Mouse (Mus musculus): Measurements from ENCODE around the gene Ccdc38.
A peak's percentile ranks its signal among the peaks of the same experiment; 100 is the strongest.
"Not testable (repeated sequence)": the region's sequence is repeated elsewhere in the genome, so short reads cannot be mapped to it uniquely, and the experiment has no call there.

Ccdc38 gene

DNA sequence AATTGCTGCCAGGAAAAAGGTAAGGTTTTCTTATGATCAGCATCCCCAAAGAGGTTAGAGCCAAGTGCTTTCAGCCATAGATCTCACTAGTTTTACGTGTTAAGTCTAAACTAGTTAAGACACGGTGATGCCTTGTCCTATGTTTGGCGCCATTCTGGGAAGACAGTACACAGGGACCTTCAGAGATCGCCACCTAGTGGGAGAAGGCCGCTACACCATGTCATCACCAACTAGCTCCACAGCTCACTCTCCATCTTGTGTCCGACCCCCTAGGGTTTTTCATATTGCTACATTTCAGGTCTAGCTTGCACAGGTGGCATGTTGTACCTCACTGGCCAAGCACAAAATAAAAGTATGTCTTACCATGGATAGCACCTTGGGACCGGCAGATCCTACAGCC is 8.6 kb downstream of the Ccdc38 start:
- DNase-seq (ENCODE audit: low spot score) = peak; percentile 93

DNA sequence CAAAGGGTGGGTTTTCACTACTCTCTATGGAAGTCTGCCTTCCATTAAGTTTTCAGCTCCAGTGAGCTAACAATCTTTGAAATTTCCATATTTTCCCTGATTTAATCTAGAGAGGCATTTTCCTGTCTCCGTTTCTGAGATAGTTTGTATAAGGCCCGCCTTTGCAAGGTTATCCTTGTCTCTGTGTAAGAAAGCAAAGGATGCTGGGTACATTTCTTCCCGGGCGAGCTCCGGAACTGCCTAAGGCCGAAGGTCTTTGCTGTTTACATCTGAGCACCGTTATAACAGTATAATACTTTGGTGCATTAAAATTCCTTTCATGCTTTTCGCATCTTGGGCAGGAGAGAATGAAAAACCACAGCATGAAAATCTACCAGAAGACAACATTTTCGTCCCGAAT is 9.4 kb downstream of the Ccdc38 start:
- DNase-seq (ENCODE audit: low spot score) = no peak

DNA sequence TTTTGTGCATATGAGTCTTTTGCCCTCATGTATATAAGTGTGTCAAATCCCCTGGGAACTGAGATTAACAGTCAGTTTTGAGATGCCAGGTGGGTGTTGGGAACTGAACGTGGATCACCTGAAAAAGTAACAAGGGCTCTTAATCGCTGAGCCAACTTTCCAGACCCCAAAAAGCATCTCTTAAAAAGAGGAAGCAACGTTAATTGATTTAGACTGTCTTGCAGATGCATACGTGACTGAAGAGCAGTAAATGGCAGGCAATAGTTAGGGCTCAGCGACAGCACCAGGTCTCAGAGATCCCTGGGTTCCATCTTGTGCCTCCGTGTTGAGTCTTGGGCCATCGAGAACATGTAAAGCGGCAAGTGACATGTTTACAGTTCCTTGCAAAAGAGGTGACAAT is 12.2 kb downstream of the Ccdc38 start:
- no peak for DNase-seq (ENCODE audit: low spot score)

DNA sequence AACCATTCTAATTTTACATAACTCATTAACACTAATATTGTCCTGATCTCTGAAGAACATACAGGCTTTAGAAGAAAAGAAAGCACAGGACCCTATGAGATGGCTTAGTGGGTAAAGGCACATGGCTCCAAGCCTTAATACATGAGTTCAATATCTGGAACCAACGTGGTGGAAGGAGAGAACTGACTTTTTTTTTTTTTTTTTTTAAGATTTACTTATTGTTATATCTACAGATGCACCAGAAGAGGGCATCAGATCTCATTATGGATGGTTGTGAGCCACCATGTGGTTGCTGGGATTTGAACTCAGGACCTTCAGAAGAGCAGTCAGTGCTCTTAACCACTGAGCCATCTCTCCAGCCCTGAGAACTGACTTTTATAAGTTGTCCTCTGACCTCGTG is 17.5 kb downstream of the Ccdc38 start:
- DNase-seq (ENCODE audit: low spot score) = not testable (repeated sequence)

DNA sequence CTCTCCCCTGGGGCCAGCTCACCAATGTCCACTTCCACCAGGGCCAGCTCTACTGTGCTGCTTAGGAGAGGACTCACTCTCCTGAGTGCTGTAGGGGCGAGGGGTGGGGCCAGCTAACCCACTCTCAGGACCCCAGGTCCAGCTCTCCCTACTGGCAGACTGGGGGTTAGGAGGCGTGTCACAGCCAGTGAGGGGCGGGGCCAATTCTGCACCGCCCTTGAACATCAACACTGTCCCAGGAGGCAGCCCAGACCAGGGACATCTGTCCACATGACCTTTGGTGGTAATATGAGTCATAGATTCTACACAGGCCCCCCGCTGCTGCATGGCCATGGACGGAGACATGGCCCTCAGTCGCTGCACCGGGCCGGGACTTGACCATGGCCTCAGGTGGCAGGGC is 19.4 kb downstream of the Ccdc38 start:
- no peak for DNase-seq (ENCODE audit: low spot score)

DNA sequence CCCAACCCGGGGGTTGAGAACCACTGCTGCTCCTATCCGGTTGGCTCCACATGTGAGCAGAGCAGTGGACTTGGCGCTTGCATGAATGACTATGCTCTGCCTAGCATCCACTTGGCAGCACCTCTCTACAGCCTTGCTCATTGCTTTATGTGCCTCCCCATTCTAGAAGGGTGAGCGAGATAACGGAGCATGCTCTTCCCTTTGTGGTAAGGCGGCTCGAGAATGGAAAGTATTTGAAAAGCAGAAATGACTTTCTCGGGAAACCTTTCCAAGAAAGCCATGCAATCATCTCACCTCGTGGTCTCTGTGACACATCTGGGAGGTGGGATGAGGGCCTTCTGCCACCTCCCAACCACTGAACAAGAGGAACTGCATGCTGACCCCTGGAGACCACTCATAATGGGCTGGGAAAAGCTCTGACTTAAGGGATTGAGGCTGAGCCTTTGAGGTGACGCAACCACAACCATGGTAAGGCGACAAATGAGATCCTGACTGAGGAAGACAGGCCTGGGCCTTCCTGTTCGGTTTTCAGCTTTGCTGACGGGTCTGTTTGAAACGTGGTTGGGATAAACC is 24.2 kb downstream of the Ccdc38 start:
- no peak for DNase-seq (ENCODE audit: low spot score)

DNA sequence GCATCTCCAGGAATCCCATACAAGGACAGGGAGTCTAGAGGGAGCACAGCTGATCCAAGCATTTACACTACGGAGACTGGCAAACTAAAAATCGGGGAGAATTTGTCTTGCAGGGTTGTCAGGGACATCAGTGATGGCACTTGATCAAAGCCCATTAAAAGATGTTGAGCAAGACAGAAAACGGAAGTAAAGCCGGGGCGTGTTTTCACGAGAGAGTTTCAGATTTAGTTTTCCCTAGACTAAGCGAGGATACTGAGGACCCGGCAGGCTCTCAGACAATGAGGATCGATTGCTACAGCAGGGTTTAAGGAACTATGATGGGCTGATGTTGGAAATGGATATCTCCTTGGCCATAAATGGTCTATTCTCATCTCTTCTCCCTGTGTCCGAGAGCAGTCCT is 26.6 kb downstream of the Ccdc38 start:
- no peak for DNase-seq (ENCODE audit: low spot score)

DNA sequence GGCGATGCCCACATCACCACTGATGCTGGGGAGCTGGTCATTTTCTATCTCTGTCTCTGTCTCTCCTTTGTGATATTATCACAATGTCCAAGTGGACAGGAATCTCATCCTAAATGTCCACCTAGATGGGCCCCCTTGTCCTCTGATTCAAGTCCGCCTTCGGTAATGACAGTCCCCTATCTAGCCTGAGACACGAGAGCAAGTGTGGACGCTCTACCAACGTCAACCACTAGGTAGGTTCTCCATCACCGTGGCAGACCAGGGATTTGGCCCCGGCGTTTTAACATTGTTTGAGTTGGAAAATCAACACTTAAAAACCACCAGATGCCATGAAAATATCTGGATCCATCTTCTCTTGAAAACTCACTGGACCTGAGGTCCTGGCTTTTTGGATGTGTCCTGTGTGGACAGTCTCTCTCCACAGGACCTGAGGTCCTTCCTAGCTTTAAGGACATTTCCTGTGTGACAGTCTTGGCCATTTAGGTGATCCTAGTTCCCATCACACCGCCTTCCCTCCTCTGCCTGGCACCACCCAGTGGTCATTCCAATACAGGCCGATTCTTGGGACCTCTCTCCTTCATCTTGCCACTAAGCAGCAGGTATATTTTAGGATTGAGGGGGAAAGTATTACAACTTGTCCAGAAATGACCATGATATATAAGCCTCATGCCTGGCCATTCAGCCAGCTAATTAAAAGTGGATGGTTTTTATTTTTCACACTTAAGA is 27.6 kb downstream of the Ccdc38 start:
- no peak for DNase-seq (ENCODE audit: low spot score)

DNA sequence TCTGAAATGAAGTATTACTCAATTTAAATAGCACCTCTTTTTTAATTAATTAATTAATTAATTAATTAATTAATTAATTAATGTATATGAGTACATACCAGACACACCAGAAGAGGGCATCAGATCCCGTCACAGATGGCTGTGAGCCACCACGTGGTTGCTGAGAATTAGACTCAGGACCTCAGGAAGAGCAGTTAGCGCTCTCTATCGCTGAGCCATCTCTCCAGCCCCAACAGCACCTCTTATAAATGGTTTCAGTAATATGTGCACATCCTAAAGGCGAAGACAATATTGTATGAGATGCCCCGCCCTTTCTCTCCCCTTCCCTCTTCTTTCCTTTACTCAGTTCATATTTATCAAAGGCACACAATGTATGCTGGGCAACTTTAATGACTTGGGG is 28.2 kb downstream of the Ccdc38 start:
- no peak for DNase-seq (ENCODE audit: low spot score)

DNA sequence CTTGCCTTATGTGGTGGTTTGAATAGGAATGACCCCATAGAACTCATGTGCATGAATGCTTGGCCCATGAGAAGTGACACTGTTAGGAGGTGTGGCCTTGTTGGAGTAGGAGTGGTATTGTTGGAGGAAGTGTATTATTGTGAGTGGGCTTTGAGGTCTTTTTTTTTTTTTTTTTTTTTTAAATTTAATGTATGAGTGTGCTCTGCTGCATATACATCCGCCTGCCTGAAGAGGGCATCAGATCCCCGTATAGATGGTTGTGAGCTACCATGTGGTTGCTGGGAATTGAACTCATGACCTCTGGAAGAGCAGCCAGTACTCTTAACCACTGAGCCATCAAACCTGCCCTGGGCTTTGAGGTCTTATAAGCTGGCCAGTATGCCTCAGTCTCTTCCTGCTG is 31.8 kb downstream of the Ccdc38 start:
- DNase-seq (ENCODE audit: low spot score) = no peak

DNA sequence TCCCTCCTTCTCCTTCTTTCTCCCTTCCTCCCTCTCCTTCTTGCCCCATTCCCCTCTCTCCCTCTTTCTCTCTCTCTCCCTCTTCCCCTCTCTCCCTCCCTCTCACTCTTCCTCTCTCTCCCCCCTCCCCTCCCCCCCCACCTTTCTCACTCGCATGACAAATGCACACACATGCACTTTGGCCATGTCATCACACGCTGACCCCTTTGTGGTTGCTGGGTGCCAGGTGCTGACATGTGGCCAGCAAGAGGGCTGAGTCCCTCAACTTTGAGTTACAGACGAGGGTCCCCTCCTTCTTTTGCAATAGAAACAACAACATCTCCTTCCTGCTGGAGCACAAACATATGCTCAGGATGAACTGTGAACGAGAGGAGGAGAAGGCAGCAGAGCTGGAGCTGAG is 34.5 kb downstream of the Ccdc38 start:
- no peak for DNase-seq (ENCODE audit: low spot score)

DNA sequence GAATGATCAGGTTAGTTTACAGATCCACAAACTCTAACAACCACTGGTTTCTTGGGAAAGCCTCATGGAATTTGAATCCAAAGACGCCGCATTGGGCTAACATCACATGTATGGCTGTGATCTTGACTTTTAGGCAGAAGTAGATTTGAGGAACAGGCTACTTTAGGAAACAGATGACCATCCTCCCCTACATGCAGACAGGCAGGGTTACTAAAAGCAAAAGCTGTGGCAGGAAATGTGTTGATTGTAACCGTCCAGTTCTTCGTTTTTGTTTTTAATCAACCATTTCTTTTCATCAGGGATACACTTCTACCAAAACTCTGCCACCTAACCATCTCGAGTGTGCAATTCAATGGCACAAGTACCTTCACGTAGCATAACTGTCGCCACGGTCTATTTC is 35.5 kb downstream of the Ccdc38 start:
- no peak for DNase-seq (ENCODE audit: low spot score)

DNA sequence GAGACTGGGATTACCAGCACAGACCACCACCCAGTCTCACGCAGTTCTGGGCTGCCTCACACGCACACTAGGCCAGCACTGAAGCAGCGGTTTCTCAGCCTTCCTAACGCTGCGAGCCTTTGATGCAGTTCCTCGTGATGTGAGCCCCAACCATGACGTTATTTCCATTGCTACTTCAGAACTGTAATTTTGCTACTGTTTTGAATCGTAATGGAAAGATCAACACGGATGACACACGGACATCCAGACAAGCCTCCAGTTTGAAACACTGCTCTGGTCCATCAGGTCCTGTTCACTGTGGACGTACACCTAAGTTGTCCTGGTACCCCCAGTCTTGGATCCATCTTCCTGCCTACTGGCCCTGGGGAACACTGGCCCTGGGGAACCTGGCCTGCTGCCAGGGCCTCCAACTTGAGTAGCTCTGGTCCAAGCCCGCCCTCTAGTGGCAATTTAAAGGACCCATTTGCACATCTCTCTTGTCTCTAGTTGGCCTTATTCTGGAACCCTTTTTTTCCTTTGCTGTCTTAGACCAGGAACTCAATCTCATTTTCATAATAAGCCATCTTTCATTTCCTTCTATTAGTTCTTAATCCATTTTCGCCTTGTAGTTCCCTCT is 36.9 kb downstream of the Ccdc38 start:
- DNase-seq (ENCODE audit: low spot score) = peak; percentile 87

DNA sequence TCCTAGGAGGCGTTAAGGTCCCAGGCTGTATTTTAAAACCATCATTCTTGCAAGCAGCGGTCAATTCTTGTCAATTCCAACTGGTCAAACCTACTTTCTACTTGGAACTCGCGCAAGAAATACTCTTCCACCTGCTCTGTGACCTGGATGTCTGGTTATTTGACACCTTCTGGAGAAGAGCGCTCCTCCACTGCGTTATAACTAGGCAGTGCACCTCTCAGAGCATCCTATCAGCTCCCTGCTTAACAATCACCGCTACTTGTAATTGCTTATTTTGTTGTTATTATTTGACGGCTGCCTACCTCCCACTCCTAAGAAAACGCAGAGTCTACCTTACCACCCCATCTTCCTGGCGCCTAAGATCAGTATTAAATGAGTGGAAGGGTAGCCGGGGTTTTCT is 48.4 kb downstream of the Ccdc38 start:
- DNase-seq (ENCODE audit: low spot score) = peak; percentile 54

DNA sequence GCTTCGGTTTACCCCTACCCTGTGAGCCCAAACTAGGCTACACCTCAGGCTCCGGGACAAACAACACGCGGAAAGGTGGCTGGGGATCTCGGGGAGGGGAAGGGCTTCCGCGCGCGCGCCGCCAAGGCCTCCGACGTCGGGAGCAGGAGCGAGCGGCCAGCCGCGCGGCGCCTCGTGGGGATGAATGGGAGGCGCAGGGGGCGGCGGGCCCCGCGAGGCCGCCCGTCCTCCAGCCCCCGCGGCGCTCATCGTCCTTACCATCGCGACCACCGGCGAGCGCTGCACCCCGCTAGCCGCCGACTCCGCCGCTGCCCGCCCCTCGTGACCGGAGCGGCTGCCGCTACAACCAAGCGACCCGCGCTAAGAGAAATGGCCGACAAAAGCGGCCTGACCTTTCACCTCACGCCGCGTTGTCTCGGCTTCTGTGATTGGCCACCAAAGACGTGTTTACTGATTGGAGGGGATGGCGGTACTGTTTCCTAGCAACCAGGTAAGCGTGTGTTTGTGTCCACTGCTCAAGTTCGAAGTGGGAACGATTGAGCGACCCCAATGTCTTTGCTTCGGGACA is 48.9 kb downstream of the Ccdc38 start, which contains the start of gene Snrpf:
Gene Snrpf, minus strand, starts transcription at position 426 of the 568 bp plus-strand sequence.
- peak; percentile 97 for DNase-seq (ENCODE audit: low spot score)

DNA sequence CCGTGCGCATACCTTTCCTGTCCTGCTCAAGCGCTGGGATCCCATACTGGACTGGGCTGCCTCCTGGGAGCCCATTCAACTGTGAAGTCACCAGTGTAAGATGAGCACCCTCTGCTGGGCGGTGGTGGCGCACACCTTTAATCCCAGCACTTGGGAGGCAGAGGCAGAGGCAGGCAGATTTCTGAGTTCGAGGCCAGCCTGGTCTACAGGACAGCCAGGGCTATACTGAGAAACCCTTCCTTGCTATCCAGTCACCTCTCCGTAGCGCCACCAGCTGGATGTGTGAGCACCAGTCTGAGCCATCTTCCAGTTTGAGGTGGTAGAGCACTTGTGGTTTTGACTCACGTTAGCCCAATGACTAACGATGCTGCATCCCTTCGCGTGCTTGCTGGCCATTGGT is 52.0 kb downstream of the Ccdc38 start:
- peak; percentile 24 for DNase-seq (ENCODE audit: low spot score)

DNA sequence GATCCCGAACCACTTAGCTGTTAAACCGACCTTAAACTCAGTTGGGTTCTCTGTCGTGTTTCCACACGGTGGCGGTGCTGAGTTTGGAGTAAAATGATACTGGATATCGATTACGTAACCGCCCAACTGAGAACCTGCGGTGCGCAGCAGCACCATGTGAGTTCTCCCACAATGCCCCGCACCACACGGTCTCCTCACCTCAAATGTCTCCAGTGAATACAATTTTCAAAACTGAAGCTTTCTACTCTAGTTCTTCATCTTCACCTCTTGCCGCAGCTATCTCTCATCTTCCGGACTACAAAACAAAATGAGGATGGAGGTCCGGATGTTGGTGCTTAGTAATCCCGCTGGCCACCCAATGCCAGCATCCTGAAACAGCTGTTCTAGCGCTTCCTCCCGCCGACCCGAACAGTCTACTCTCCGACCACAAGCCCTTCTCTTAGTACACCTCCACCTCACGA is 53.6 kb downstream of the Ccdc38 start:
- peak; percentile 96 for DNase-seq (ENCODE audit: low spot score)

DNA sequence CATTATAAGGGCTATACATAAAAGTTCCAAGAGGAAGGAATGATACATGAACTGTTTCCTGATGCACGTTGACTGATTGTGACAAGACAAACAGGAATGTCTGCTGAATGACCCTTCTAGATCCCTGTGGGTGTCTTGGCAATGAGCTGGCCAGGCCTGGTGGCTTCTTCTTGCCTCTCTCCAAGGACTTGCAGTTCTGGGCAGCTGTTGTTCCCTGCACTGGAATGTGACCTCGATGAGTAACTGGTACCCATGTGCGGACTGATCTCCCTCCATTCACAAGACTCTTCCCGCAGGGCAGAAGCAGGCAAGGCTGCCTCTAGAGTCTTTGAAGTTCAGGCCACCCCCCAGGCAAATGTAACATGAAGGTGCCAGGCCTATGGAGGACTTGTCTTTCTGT is 55.4 kb downstream of the Ccdc38 start:
- DNase-seq (ENCODE audit: low spot score) = no peak

DNA sequence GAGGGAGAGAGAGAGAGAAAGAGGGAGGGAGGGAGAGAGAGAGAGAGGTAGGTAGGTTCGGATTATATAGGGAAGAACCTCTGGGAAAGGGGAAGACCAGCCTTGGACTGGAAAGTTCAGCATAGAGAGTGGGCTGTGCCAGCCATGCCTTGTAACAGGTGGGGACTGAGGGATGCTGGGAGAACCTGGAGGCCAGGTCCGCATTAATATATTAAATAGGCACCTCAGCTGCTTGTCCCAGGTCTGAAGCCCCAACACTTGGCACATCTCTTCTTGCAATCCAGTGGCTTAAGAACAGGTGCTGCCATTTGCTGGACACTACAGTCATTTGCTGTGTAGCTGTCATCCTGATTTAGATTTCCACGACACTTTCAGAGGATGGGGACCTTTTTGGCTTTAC is 56.2 kb downstream of the Ccdc38 start:
- DNase-seq (ENCODE audit: low spot score) = no peak

DNA sequence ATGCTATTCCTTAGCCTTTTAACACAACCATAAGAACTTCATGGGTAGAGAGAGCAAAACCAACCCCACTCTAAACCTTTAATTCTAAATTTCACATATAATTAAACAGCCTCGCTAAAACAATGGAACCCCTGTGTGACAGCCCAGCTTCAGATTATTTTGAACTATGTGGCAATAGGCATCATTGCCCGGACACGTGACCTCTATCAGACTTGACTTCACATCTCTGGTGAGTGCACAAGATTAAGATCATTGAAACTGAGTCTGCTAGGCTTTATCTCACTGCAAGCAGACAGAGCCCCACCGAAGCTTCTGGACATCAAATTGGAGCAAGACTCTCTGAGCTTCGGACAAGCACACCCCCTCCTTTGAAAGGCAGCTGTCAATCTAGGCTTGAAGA is 61.9 kb downstream of the Ccdc38 start:
- DNase-seq (ENCODE audit: low spot score) = no peak

DNA sequence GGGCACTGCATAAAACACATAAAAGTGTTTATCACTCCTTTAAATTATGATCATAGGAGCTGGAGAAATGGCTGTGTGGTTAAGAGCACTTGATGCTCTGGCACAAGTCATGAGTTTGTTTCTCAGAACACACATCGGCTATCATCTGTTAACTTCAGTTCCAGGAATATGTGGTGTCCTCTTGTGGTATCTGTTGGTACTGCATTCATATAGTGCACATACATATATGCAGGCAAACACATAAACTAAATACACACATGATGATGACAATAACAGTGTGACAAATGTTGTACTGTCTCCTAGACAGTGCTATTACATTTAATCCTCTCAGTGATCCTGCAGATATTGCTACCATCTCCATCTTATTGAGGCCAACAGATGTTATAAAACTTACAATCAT is 62.8 kb downstream of the Ccdc38 start:
- no peak for DNase-seq (ENCODE audit: low spot score)

DNA sequence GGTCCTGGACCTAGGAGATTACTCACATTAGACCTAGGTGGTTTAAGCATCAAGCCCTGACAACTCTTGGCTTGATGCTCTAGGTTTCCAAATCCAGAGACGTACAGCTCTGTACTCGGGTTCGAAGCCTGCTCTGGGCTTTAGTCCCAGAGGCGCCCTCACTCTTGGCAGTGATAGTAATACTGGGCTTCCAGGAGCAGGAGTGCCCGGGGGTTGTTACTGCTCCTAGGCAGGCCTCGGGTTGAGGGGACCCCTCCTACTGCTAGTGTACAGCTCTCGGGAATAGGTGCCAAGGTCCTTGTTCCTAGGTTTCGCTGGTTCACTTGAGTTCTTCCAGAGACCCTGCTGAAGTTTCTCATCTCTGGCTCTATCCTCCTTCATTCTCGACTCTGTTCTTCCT is 65.9 kb downstream of the Ccdc38 start:
- DNase-seq (ENCODE audit: low spot score) = no peak

DNA sequence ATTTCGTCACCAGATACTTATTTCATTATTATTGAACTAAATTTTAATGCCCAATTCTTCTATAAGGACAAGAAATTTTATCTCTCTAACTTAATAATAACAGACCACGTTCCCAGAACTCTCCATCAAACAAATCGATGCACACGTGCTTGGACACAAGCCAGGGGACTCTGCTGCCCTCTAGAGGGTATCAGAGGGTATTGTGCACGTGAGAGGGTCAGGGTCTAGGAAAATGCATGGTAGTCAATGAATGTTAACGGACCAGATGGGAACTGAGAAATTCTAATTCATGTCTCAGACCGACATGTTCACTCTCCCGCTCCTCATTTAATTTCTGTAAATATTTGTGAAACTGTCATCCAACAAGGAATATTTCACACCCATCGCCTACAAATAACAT is 67.6 kb downstream of the Ccdc38 start:
- peak; percentile 69 for DNase-seq (ENCODE audit: low spot score)
